Mouse (Mus musculus): ENCODE data around the gene Apc2. TPM values are rescaled to one million over a fixed set of nuclear protein-coding genes. Genes with fewer than 3 reads are reported as not detected.

Apc2 gene
- polyA plus RNA-seq, 1 experiment from 2014 or later: 0.12 TPM

- Histone ChIP-seq H3K4me3 (ENCODE audit: low read depth, low read length) (0 out of 2 replicates have a peak overlapping the region, but pooled peaks have one; percentile 7), H3K27me3 (ENCODE audit: control insufficient read depth, insufficient read depth, low read depth, low read length) (peaks cover 81% of the 10 kb centered on the region)
Measured at GRCm38 (mm10) chr10:80304458-80304857, 8.7 kb downstream of the Apc2 start.

DNA sequence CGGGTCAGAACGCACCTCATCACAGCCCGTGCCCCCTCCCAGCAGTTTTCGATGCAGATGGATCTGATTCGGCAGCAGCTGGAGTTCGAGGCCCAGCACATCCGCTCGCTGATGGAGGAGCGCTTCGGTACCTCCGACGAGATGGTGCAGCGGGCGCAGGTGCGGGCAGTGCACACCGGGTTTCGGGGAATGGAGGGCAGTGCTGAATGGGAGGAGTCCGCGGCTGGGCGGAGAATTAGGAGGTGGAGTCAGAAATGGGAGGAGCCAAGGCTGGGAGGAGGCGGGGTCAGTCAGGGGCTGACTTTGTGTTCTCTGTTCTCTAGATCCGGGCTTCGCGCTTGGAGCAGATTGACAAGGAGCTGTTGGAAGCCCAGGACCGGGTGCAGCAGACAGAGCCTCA, 9.1 kb downstream of the Apc2 start:
- H3K27ac ChIP-seq (ENCODE audit: low read length): no peak overlapping the region
- ATAC-seq (ENCODE audit: low read depth): peak; percentile 53
- 0 out of 2 replicates have a peak overlapping the region, but pooled peaks have one; percentile 7 for H3K4me3 ChIP-seq (ENCODE audit: low read depth, low read length)
- WGBS (ENCODE audit: insufficient replicate concordance): 4% methylated on average over 25 of the region's 25 CpGs
- peaks cover 78% of the 10 kb centered on the region for H3K27me3 ChIP-seq (ENCODE audit: control insufficient read depth, insufficient read depth, low read depth, low read length)
- peaks cover 6% of the 10 kb centered on the region for H3K4me1 ChIP-seq (ENCODE audit: control insufficient read depth, low read depth, low read length)
- H3K4me2 ChIP-seq (ENCODE audit: low read depth, low read length): peak overlapping the region; percentile 17; the same call in 1 of the 2 replicates
- H3K9ac ChIP-seq (ENCODE audit: low read depth, low read length): no peak overlapping the region
- H3K9me3 ChIP-seq (replicated peaks; ENCODE audit: control insufficient read depth, low read length): no peaks in the 10 kb centered on the region
- H3K36me3 ChIP-seq (ENCODE audit: control insufficient read depth, insufficient read depth): no peaks in the 10 kb centered on the region

More at GRCm38 (mm10) chr10:80304458-80304857, 8.7 kb downstream of the Apc2 start:
- Histone ChIP-seq H3K36me3 (ENCODE audit: control insufficient read depth, insufficient read depth) (no peaks in the 10 kb centered on the region), H3K9ac (ENCODE audit: low read depth, low read length) (no peak overlapping the region), H3K4me1 (ENCODE audit: control insufficient read depth, low read depth, low read length) (peaks cover 6% of the 10 kb centered on the region), H3K9me3 (replicated peaks; ENCODE audit: control insufficient read depth, low read length) (no peaks in the 10 kb centered on the region), H3K4me2 (ENCODE audit: low read depth, low read length) (peak overlapping the region; percentile 17; the same call in 1 of the 2 replicates), H3K27ac (ENCODE audit: low read length) (no peak overlapping the region)
- 6% methylated on average over 12 of the region's 12 CpGs for WGBS (ENCODE audit: insufficient replicate concordance)
- ATAC-seq (ENCODE audit: low read depth): peak; percentile 7; the same call in 1 of the 2 replicates

DNA sequence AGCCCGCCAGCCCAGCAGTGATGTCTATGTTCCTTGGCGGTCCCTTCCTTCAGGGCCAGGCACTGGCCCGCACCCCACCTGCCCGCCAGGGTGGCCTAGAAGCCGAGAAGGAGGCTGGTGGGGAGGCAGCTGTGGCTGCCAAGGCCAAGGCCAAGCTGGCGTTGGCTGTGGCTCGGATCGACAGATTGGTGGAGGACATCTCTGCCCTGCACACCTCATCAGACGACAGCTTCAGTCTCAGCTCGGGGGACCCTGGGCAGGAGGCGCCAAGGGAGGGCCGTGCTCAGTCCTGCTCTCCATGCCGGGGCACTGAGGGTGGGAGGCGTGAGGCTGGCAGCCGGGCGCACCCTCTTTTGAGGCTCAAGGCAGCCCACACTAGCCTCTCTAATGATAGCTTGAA, 15.8 kb downstream of the Apc2 start:
- Histone ChIP-seq H3K27me3 (ENCODE audit: control insufficient read depth, insufficient read depth, low read depth, low read length) (peaks cover 78% of the 10 kb centered on the region), H3K9ac (ENCODE audit: low read depth, low read length) (no peak overlapping the region), H3K4me3 (ENCODE audit: low read depth, low read length) (no peak overlapping the region), H3K36me3 (ENCODE audit: control insufficient read depth, insufficient read depth) (no peaks in the 10 kb centered on the region), H3K9me3 (replicated peaks; ENCODE audit: control insufficient read depth, low read length) (no peaks in the 10 kb centered on the region), H3K4me2 (ENCODE audit: low read depth, low read length) (no peak overlapping the region), H3K27ac (ENCODE audit: low read length) (no peak overlapping the region), H3K4me1 (ENCODE audit: control insufficient read depth, low read depth, low read length) (peaks cover 6% of the 10 kb centered on the region)
- no peak for ATAC-seq (ENCODE audit: low read depth)
- WGBS (ENCODE audit: insufficient replicate concordance): 69% methylated on average over 16 of the region's 16 CpGs

DNA sequence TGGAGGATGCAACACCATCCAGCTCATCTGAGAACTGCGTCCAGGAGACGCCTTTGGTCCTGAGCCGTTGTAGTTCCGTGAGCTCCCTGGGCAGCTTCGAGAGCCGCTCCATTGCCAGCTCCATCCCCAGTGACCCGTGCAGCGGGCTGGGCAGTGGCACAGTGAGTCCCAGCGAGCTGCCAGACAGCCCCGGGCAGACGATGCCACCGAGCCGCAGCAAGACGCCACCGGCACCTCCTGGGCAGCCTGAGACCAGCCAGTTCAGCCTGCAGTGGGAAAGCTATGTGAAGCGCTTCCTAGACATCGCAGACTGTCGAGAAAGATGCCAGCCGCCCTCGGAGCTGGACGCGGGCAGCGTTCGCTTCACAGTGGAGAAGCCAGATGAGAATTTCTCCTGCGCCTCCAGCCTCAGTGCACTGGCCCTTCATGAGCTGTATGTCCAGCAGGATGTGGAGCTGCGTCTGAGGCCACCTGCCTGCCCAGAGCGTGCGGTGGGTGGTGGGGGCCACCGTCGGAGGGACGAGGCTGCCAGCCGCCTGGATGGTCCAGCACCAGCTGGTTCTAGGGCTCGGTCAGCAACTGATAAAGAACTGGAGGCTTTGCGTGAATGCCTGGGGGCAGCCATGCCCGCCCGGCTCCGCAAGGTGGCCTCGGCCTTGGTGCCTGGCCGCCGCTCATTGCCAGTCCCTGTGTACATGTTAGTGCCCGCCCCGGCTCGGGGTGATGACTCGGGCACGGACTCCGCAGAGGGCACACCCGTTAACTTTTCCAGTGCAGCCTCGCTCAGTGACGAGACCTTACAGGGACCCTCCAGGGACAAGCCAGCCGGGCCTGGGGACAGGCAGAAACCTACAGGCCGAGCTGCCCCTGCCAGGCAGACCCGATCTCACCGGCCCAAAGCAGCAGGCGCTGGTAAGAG, 17.1 kb downstream of the Apc2 start:
- Histone ChIP-seq H3K4me1 (ENCODE audit: control insufficient read depth, low read depth, low read length) (peaks cover 19% of the 10 kb centered on the region), H3K36me3 (ENCODE audit: control insufficient read depth, insufficient read depth) (no peaks in the 10 kb centered on the region; the same call in 1 of the 2 replicates), H3K27ac (ENCODE audit: low read length) (no peak overlapping the region), H3K4me3 (ENCODE audit: low read depth, low read length) (no peak overlapping the region), H3K4me2 (ENCODE audit: low read depth, low read length) (no peak overlapping the region), H3K9me3 (replicated peaks; ENCODE audit: control insufficient read depth, low read length) (no peaks in the 10 kb centered on the region), H3K27me3 (ENCODE audit: control insufficient read depth, insufficient read depth, low read depth, low read length) (peaks cover 80% of the 10 kb centered on the region), H3K9ac (ENCODE audit: low read depth, low read length) (no peak overlapping the region)
- 52% methylated on average over 54 of the region's 54 CpGs for WGBS (ENCODE audit: insufficient replicate concordance)
- ATAC-seq (ENCODE audit: low read depth): no peak

GRCm38 (mm10) chr10:80313627-80314201, 17.9 kb downstream of the Apc2 start:
- Histone ChIP-seq H3K27ac (ENCODE audit: low read length) (no peak overlapping the region), H3K4me1 (ENCODE audit: control insufficient read depth, low read depth, low read length) (peaks cover 23% of the 10 kb centered on the region), H3K36me3 (ENCODE audit: control insufficient read depth, insufficient read depth) (peaks cover 3% of the 10 kb centered on the region; the same call in 1 of the 2 replicates), H3K9me3 (replicated peaks; ENCODE audit: control insufficient read depth, low read length) (no peaks in the 10 kb centered on the region), H3K9ac (ENCODE audit: low read depth, low read length) (no peak overlapping the region), H3K4me2 (ENCODE audit: low read depth, low read length) (no peak overlapping the region), H3K27me3 (ENCODE audit: control insufficient read depth, insufficient read depth, low read depth, low read length) (peaks cover 76% of the 10 kb centered on the region), H3K4me3 (ENCODE audit: low read depth, low read length) (no peak overlapping the region)
- ATAC-seq (ENCODE audit: low read depth): no peak
- WGBS (ENCODE audit: insufficient replicate concordance): 15% methylated on average over 20 of the region's 20 CpGs

GRCm38 (mm10) chr10:80314494-80315001, 18.8 kb downstream of the Apc2 start:
- Histone ChIP-seq H3K36me3 (ENCODE audit: control insufficient read depth, insufficient read depth) (peaks cover 5% of the 10 kb centered on the region; the same call in 1 of the 2 replicates), H3K4me3 (ENCODE audit: low read depth, low read length) (no peak overlapping the region), H3K4me2 (ENCODE audit: low read depth, low read length) (no peak overlapping the region), H3K27me3 (ENCODE audit: control insufficient read depth, insufficient read depth, low read depth, low read length) (peaks cover 67% of the 10 kb centered on the region), H3K9me3 (replicated peaks; ENCODE audit: control insufficient read depth, low read length) (no peaks in the 10 kb centered on the region), H3K4me1 (ENCODE audit: control insufficient read depth, low read depth, low read length) (peaks cover 32% of the 10 kb centered on the region), H3K9ac (ENCODE audit: low read depth, low read length) (no peak overlapping the region), H3K27ac (ENCODE audit: low read length) (no peak overlapping the region)
- ATAC-seq (ENCODE audit: low read depth): no peak
- 56% methylated on average over 16 of the region's 16 CpGs for WGBS (ENCODE audit: insufficient replicate concordance)

DNA sequence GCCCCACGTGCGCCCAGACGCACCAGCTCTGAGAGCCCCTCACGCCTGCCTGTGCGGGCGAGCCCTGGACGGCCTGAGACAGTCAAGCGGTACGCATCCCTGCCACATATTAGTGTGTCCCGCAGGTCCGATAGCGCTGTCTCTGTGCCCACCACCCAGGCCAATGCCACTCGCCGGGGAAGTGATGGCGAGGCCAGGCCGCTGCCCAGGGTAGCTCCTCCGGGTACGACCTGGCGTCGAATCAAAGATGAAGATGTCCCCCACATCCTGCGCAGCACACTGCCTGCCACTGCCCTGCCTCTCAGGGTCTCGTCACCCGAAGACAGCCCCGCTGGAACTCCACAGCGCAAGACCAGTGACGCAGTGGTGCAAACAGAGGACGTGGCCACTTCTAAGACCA, 19.5 kb downstream of the Apc2 start:
- no peak overlapping the region for H3K4me3 ChIP-seq (ENCODE audit: low read depth, low read length)
- H3K27me3 ChIP-seq (ENCODE audit: control insufficient read depth, insufficient read depth, low read depth, low read length): peaks cover 65% of the 10 kb centered on the region
- WGBS (ENCODE audit: insufficient replicate concordance): 38% methylated on average over 27 of the region's 27 CpGs
- H3K4me2 ChIP-seq (ENCODE audit: low read depth, low read length): no peak overlapping the region
- peaks cover 5% of the 10 kb centered on the region; the same call in 1 of the 2 replicates for H3K36me3 ChIP-seq (ENCODE audit: control insufficient read depth, insufficient read depth)
- no peaks in the 10 kb centered on the region for H3K9me3 ChIP-seq (replicated peaks; ENCODE audit: control insufficient read depth, low read length)
- H3K27ac ChIP-seq (ENCODE audit: low read length): no peak overlapping the region
- no peak overlapping the region for H3K9ac ChIP-seq (ENCODE audit: low read depth, low read length)
- ATAC-seq (ENCODE audit: low read depth): no peak
- H3K4me1 ChIP-seq (ENCODE audit: control insufficient read depth, low read depth, low read length): peaks cover 34% of the 10 kb centered on the region

DNA sequence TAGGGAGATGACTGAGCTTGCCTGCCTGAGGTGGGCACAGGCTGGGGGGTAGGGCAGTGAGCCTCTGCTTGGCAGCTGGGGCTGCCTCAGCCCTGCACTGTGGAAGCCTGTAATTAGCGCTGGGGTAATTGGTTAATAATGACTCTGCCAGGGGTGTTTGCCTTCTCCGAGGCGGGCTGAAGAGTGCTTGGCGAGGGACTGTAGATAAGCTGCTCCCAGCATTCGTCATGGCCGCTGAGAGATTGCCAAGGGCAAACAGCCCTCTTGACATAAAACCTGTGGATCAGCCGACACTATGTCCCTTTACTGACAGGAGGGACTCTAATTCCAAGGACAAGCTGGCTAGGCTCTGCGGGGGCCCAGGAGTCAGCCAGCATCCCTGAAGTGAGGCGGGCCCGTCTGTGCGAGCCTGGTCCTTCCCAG, 20.6 kb downstream of the Apc2 start:
- Histone ChIP-seq H3K4me1 (ENCODE audit: control insufficient read depth, low read depth, low read length) (peaks cover 42% of the 10 kb centered on the region), H3K36me3 (ENCODE audit: control insufficient read depth, insufficient read depth) (peaks cover 5% of the 10 kb centered on the region; the same call in 1 of the 2 replicates), H3K9me3 (replicated peaks; ENCODE audit: control insufficient read depth, low read length) (no peaks in the 10 kb centered on the region), H3K27ac (ENCODE audit: low read length) (no peak overlapping the region), H3K4me2 (ENCODE audit: low read depth, low read length) (peak overlapping the region; percentile 32; the same call in 1 of the 2 replicates), H3K27me3 (ENCODE audit: control insufficient read depth, insufficient read depth, low read depth, low read length) (peaks cover 55% of the 10 kb centered on the region), H3K4me3 (ENCODE audit: low read depth, low read length) (no peak overlapping the region), H3K9ac (ENCODE audit: low read depth, low read length) (no peak overlapping the region)
- WGBS (ENCODE audit: insufficient replicate concordance): 15% methylated on average over 11 of the region's 11 CpGs
- no peak for ATAC-seq (ENCODE audit: low read depth)
